Comparison of ENCODE assay signal across 24 mouse cellular contexts in genomic region chr1:55749770-55750169, GRCm38 (mm10).
"Had no signal": no experiment of that assay in that cellular context is flagged by ENCODE, and none has a peak within 500 bp of the region (broad histone marks: within the 10 kb centered on the region; RNA-seq: fewer than 3 reads in every experiment).

No protein-coding gene starts in this region.

- H3K27ac ChIP-seq: heart, adult 2 months; heart, embryonic 13.5 days; heart, embryonic 15.5 days; hindbrain, embryonic 13.5 days; hindbrain, embryonic 15.5 days; hindbrain, postnatal 0 days; kidney, embryonic 15.5 days; kidney, postnatal 0 days; limb, embryonic 13.5 days; limb, embryonic 15.5 days; liver, embryonic 12.5 days had no signal

- H3K27me3 ChIP-seq: heart, embryonic 13.5 days; heart, embryonic 15.5 days; hindbrain, embryonic 13.5 days; hindbrain, embryonic 15.5 days; kidney, embryonic 15.5 days; limb, embryonic 13.5 days; limb, embryonic 15.5 days; liver, embryonic 12.5 days had no signal

- DNase-seq: gastrocnemius, postnatal 14 days; gastrocnemius, postnatal 36 days; heart, adult 11 months; heart, adult 2 months; heart, postnatal 14 days; heart, postnatal 36 days; kidney, adult 11 months; kidney, adult 2 months; kidney, adult 9 months; kidney, postnatal 14 days; kidney, postnatal 36 days; layer of hippocampus, postnatal 36 days; left cerebral cortex, postnatal 4 days had no signal

- H3K9ac ChIP-seq: heart, embryonic 13.5 days; heart, embryonic 15.5 days; hindbrain, embryonic 13.5 days; hindbrain, embryonic 15.5 days; kidney, embryonic 15.5 days; limb, embryonic 13.5 days; limb, embryonic 15.5 days; liver, embryonic 12.5 days had no signal

- H3K4me2 ChIP-seq: heart, embryonic 11.5 days; heart, embryonic 13.5 days; heart, embryonic 15.5 days; hindbrain, embryonic 13.5 days; hindbrain, embryonic 15.5 days; kidney, embryonic 15.5 days; limb, embryonic 13.5 days; limb, embryonic 15.5 days; liver, embryonic 12.5 days had no signal

- H3K4me3 ChIP-seq: heart, adult 2 months; heart, embryonic 13.5 days; heart, embryonic 15.5 days; hindbrain, embryonic 13.5 days; hindbrain, embryonic 15.5 days; kidney, embryonic 15.5 days; limb, embryonic 13.5 days; limb, embryonic 15.5 days; liver, embryonic 12.5 days had no signal

- ATAC-seq: hindbrain, postnatal 0 days; liver, embryonic 12.5 days had no signal

- H3K4me1 ChIP-seq: heart, embryonic 13.5 days; heart, embryonic 15.5 days; hindbrain, embryonic 13.5 days; hindbrain, embryonic 15.5 days; limb, embryonic 15.5 days; liver, embryonic 12.5 days had no signal

- H3K9me3 ChIP-seq: heart, embryonic 13.5 days; heart, embryonic 15.5 days; hindbrain, embryonic 13.5 days; hindbrain, embryonic 15.5 days; kidney, embryonic 15.5 days; limb, embryonic 13.5 days; limb, embryonic 15.5 days; liver, embryonic 12.5 days had no signal

- H3K36me3 ChIP-seq: heart, embryonic 13.5 days; heart, embryonic 15.5 days; hindbrain, embryonic 13.5 days; hindbrain, embryonic 15.5 days; kidney, embryonic 15.5 days; limb, embryonic 13.5 days; limb, embryonic 15.5 days; liver, embryonic 12.5 days had no signal
